Mouse (Mus musculus): ENCODE measurements around the gene Gm16368.

The Gm16368 gene

GRCm38 (mm10) chr12:88083397-88083796 is at the start of gene Gm16368:
Gene Gm16368 (plus strand): TSS chr12:88083697.
- 69% methylated on average over 1 of the region's 1 CpGs for WGBS

GRCm38 (mm10) chr12:88039703-88040102 is 43.8 kb upstream of the Gm16368 start:
- 92% methylated on average over 1 of the region's 1 CpGs for WGBS

GRCm38 (mm10) chr12:88045226-88045625 is 38.3 kb upstream of the Gm16368 start:
- WGBS = 48% methylated on average over 1 of the region's 1 CpGs

Data from cerebral cortex, adult 2 months (tissue).